Mouse (Mus musculus): Measurements from ENCODE around the gene Shld1.

Shld1 gene

DNA sequence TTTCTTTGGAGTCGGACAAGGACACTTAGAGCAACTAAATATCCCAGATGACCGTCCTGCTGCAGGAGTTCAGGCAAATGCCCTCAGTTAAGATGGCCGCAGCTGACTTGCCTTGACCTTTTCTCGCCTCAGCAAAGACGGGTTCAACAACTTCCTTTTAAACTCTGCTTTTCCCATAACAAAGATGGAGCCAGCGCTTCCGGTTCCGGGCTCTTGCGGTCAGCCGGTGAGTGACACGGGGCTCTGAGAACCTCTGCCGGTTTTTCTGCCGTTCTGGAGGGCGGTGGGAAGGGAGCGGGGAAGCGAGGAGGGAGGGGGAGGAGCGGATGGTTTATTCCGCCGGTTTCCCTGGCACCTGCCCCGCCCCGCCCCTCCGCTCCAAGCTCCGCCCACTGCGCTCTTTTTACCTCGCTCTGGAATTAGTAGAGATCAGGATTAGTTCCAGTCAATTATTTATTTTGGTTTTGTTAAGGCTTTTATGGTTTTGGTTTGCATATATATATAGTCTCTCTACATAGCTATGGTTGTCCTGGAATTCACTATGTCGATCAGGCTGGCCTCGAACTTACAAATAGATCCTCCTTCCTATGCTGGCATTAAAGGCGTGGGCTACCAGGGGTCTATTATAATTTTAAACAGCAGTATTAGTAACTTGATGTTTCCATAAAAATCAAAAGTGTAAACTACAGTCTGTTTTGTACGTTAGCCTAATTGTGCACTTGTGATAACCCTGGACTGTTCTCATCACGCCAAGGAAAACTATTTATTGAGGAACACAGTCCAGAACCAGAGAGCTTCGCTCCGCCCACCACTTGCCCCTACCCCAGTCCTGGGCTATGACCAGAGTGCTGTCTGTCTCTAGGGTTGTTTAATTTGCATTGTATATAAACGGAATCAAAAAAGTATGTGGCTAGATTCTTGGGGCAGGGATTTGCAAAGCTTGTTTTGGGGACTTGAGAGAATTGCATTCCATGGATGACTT is at the start of gene Shld1:
TSS of gene Shld1 (plus strand) at position 176 of the 982 bp plus-strand sequence.
- DNase-seq (ENCODE audit: low read depth, low spot score), result peak; percentile 96

- DNase-seq (ENCODE audit: low read depth, low spot score), result no peak
These were observed 48.4 kb upstream of the Shld1 start for GRCm38 (mm10) chr2:132638306-132638705.

- no peak for DNase-seq (ENCODE audit: low read depth, low spot score)
These were observed 47.4 kb upstream of the Shld1 start for GRCm38 (mm10) chr2:132639337-132639736.

DNA sequence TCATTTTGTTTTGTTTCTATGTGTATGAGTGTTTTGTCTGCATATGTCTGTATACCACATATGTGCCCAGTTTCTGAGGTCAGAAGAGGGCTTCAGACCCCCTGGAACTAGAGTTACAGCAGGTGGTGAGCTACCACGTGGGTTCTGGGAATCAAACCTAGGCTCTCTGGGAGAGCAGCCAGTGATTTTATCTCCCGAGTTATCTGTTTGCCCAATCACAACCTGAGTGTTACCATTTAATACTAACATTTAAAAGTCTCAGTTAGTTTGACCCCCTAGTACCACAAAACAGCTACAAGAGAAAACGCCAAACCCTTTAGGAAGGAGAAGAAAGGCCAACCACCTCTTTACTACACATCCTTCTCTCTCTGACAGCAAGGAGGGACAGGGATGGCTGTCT is 45.5 kb upstream of the Shld1 start:
- no peak for DNase-seq (ENCODE audit: low read depth, low spot score)

DNA sequence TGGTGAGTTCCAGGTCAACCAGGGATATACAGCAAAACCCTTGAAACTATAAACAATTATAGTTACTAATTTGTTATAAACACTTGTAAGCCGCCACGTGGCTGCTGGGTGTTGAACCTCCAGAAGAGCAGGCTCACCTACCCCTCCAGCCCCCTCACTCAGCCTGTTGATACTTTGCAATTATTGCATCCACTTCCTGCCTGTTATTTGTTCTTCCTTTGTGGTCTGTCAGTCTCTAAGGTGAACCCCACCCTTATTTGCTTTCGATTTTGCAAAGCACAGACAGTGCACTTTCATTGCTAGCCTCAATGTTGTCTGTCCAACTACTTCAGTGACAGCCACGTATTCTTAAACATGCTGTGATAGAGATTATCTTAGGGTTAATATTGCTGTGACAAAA is 43.6 kb upstream of the Shld1 start:
- DNase-seq (ENCODE audit: low read depth, low spot score), result no peak

GRCm38 (mm10) chr2:132646856-132647745 is 39.6 kb upstream of the Shld1 start:
- no peak for DNase-seq (ENCODE audit: low read depth, low spot score)

DNA sequence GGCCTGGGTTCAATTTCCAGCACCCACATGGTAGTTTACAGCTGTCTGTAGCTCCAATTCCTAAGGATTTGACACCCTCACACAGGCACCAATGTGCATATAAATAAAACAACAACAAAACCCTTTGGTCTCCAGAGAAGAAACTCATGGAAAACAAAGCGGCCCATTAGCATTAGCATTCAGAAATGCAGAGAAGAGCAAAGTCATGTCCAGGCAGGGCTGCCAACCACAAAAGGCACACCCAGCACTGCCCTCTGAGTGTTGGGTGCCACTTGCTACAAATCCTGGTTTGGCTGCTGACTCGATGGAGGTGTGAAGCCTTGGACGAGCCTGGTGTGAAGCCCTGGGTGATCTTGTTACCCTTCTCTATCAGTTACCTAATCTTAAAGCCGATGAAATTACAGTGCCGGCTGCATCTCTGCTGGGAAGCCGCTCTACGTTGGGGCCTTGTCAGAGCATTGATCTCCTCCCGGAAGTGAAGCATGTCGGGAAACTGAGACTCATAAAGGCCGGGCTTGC is 37.3 kb upstream of the Shld1 start:
- DNase-seq (ENCODE audit: low read depth, low spot score), result no peak

- DNase-seq (ENCODE audit: low read depth, low spot score), result no peak
These were observed 36.2 kb upstream of the Shld1 start for GRCm38 (mm10) chr2:132650546-132650945.

DNA sequence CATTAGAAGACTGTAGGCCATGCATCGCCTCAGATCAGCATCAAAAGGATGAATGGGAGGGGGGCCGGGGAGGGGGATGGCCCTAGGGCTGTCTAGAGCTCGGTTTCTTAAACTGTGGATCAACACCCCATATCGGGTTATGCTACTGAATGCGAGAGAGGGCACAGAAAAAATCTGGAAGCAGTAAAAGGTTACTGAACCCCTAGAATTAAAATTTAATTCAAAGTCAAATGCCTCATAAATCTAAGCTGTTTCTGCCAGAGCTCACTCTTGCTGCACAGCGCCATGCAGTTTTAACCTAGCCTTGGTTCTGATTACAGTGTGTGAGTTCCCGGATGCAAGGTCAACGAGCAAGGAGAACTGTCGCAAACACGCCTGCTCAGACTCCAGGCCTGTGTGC is 34.3 kb upstream of the Shld1 start:
- no peak for DNase-seq (ENCODE audit: low read depth, low spot score)

GRCm38 (mm10) chr2:132654834-132655495 is 31.8 kb upstream of the Shld1 start:
- DNase-seq (ENCODE audit: low read depth, low spot score), result no peak

DNA sequence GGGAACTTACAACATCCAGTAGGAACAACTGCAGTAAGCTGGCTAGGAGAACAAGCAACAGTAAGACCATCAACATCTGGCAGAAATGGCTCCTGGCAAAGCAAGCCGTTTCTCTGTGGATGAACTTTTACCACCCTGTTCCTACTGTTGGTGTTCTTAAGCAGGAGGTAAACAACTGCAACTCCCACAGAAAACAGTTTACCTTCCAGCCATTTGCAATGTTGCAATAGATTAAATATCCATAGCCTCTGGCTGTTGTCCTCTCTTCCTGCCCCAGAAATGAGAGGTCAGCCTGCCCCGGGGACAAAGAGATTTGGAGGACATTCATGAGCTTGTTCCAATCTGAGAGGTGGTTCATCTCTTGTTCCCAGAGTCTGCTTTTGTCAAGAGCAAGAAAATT is 29.5 kb upstream of the Shld1 start:
- no peak for DNase-seq (ENCODE audit: low read depth, low spot score)

- DNase-seq (ENCODE audit: low read depth, low spot score), result no peak
These were observed 28.2 kb upstream of the Shld1 start for GRCm38 (mm10) chr2:132658412-132659120.

- no peak for DNase-seq (ENCODE audit: low read depth, low spot score)
These were observed 17.6 kb upstream of the Shld1 start for GRCm38 (mm10) chr2:132669091-132669490.

- DNase-seq (ENCODE audit: low read depth, low spot score), result no peak
These were observed 16.4 kb upstream of the Shld1 start for GRCm38 (mm10) chr2:132670290-132670689.

DNA sequence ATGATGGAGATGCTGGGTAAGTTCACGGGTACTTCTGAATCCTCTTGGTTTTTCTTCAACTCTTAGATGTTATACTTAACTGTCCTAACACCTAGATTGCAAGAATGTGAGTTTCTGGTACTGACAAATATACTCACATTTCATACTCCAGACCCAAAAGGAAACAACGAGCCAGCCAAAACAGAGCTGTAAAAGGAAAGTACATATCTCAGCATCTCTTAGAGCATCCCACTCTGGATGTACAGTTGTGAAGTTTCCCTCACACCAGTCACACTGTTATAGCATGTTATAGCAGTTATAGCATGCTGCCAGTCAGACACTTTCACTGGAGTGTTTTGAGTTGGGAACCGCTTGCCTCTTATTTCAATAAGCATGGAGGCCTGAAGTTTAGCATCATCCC is 14.6 kb upstream of the Shld1 start:
- peak; percentile 51 for DNase-seq (ENCODE audit: low read depth, low spot score)

DNA sequence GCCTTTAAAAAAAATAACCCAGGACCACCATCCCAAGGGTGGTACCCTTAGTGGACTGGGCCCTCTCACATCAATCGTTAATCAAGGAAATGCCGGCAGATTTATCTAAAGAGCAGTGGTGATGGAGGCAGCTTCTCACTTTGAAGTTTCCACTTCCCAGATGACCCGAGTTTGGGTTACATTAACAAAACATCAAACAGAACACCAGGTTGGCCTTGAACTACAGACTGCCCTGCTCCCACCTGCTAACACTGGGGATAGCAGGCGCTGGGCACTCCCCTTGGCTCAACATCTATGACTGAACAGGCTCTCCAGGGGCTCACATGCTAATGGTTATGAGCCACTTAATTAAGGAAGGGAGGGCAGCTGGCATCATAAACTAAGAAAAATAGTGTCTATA is 10.6 kb upstream of the Shld1 start:
- no peak for DNase-seq (ENCODE audit: low read depth, low spot score)

GRCm38 (mm10) chr2:132685001-132685400 is 1.7 kb upstream of the Shld1 start:
- DNase-seq (ENCODE audit: low read depth, low spot score), result no peak

- peak; percentile 60 for DNase-seq (ENCODE audit: low read depth, low spot score)
These were observed 1.9 kb downstream of the Shld1 start for GRCm38 (mm10) chr2:132688611-132689021.

GRCm38 (mm10) chr2:132689188-132689568 is 2.4 kb downstream of the Shld1 start:
- DNase-seq (ENCODE audit: low read depth, low spot score), result no peak

GRCm38 (mm10) chr2:132689569-132690231 is 3.0 kb downstream of the Shld1 start:
- DNase-seq (ENCODE audit: low read depth, low spot score), result peak; percentile 72

Data from telencephalon, adult 2 months (tissue).